ENCODE assay signal across 15 mouse cellular contexts in genomic region chr5:119841634-119842420, GRCm38 (mm10). TPM values are rescaled to one million over a fixed set of nuclear protein-coding genes. Genes with fewer than 3 reads are reported as not detected.
DNase-seq lines count a peak whose midpoint lies in the region; ATAC-seq lines count a peak whose summit lies in the region.
"Had no signal": no experiment of that assay in that cellular context is flagged by ENCODE, and none has a peak within 500 bp of the region (broad histone marks: within the 10 kb centered on the region; RNA-seq: fewer than 3 reads in every experiment).

No protein-coding gene starts in this region.

- peaks cover 45% of the 10 kb centered on the region for H3K36me3 ChIP-seq in heart, embryonic 13.5 days
- no peaks in the 10 kb centered on the region; the same call in 1 of the 2 replicates for H3K36me3 ChIP-seq in lung, embryonic 16.5 days (ENCODE audit: control insufficient read depth, insufficient read depth, low read length)
- 0 out of 2 replicates have a peak, but pooled peaks cover 2% of the 10 kb centered on the region for H3K36me3 ChIP-seq in limb, embryonic 15.5 days
- H3K36me3 ChIP-seq: intestine, embryonic 15.5 days had no signal

- no peaks in the 10 kb centered on the region for H3K9me3 ChIP-seq in heart, embryonic 13.5 days
- no peaks in the 10 kb centered on the region for H3K9me3 ChIP-seq in lung, embryonic 16.5 days (ENCODE audit: control insufficient read depth, low read length)
- H3K9me3 ChIP-seq in limb, embryonic 15.5 days, result no peaks in the 10 kb centered on the region
- H3K9me3 ChIP-seq: intestine, embryonic 15.5 days had no signal

- peaks cover 52% of the 10 kb centered on the region for H3K27me3 ChIP-seq in heart, embryonic 13.5 days (replicated peaks)
- H3K27me3 ChIP-seq in lung, embryonic 16.5 days (ENCODE audit: control insufficient read depth, insufficient read depth, low read depth, low read length), result peaks cover 50% of the 10 kb centered on the region
- peaks cover 81% of the 10 kb centered on the region for H3K27me3 ChIP-seq in limb, embryonic 15.5 days

- ATAC-seq in heart, embryonic 13.5 days (ENCODE audit: extremely low read depth, insufficient number of reproducible peaks, low FRiP score, low TSS enrichment), result no peak
- ATAC-seq in lung, embryonic 16.5 days (ENCODE audit: low read depth), result no peak
- ATAC-seq in limb, embryonic 15.5 days (ENCODE audit: insufficient number of reproducible peaks, low FRiP score, low TSS enrichment, low read depth), result no peak
- ATAC-seq: intestine, embryonic 15.5 days had no signal

- peak overlapping the region; percentile 97 for H3K9ac ChIP-seq in heart, embryonic 13.5 days
- peak overlapping the region; percentile 72 for H3K9ac ChIP-seq in lung, embryonic 16.5 days (ENCODE audit: low read length)
- H3K9ac ChIP-seq in limb, embryonic 15.5 days, result peak overlapping the region; percentile 31
- H3K9ac ChIP-seq: intestine, embryonic 15.5 days had no signal

- H3K4me1 ChIP-seq in heart, embryonic 13.5 days, result peaks cover 79% of the 10 kb centered on the region
- H3K4me1 ChIP-seq in lung, embryonic 16.5 days (replicated peaks; ENCODE audit: control insufficient read depth, insufficient read depth, low read length), result peaks cover 11% of the 10 kb centered on the region
- 0 out of 2 replicates have a peak, but pooled peaks cover 3% of the 10 kb centered on the region for H3K4me1 ChIP-seq in brown adipose tissue, adult 24 weeks (ENCODE audit: control insufficient read depth, insufficient read depth, insufficient read length, low read length)
- peaks cover 38% of the 10 kb centered on the region for H3K4me1 ChIP-seq in limb, embryonic 15.5 days

- intact Hi-C loops in heart, postnatal 25 days (cut with DNase I), result loop anchor here (5.0 kb wide), 1 partner anchor 35 kb away; no protein-coding TSS in a partner anchor

- 20% methylated on average over 26 of the region's 26 CpGs for WGBS in heart, embryonic 13.5 days
- 7% methylated on average over 26 of the region's 26 CpGs for WGBS in lung, embryonic 16.5 days
- 6% methylated on average over 26 of the region's 26 CpGs for WGBS in limb, embryonic 15.5 days

- peak overlapping the region; percentile 81 for H3K4me2 ChIP-seq in heart, embryonic 13.5 days
- H3K4me2 ChIP-seq in lung, embryonic 16.5 days (ENCODE audit: low read depth, low read length), result peak overlapping the region; percentile 61
- H3K4me2 ChIP-seq in limb, embryonic 15.5 days, result peak overlapping the region; percentile 38
- H3K4me2 ChIP-seq: intestine, embryonic 15.5 days had no signal

- H3K4me3 ChIP-seq in heart, embryonic 13.5 days, result peak overlapping the region; percentile 36
- peak overlapping the region; percentile 37 for H3K4me3 ChIP-seq in lung, embryonic 16.5 days (ENCODE audit: low read length)
- H3K4me3 ChIP-seq in brown adipose tissue, adult 24 weeks (ENCODE audit: insufficient read depth, low read depth, low read length), result peak overlapping the region; percentile 10; the same call in 1 of the 2 replicates
- peak overlapping the region; percentile 26 for H3K4me3 ChIP-seq in limb, embryonic 15.5 days
- H3K4me3 ChIP-seq: intestine, embryonic 15.5 days had no signal

- H3K27ac ChIP-seq in heart, embryonic 13.5 days (replicated peaks), result peak overlapping the region; percentile 72
- H3K27ac ChIP-seq in lung, embryonic 16.5 days (ENCODE audit: low read length), result peak overlapping the region; percentile 74
- peak overlapping the region; percentile 24 for H3K27ac ChIP-seq in brown adipose tissue, adult 24 weeks (replicated peaks; ENCODE audit: low read depth, low read length)
- peak overlapping the region; percentile 63 for H3K27ac ChIP-seq in limb, embryonic 15.5 days
- H3K27ac ChIP-seq: intestine, embryonic 15.5 days; macrophage had no signal

- DNase-seq in heart, postnatal 25 days (ENCODE audit: low spot score), result no peak
- DNase-seq in lung, postnatal 25 days (ENCODE audit: low spot score), result no peak
- DNase-seq in cerebellum, postnatal 36 days, result no peak
- DNase-seq: gastrocnemius, postnatal 36 days; kidney, postnatal 10 days; layer of hippocampus, adult 9-11 months; right cerebral cortex, postnatal 4 days; thymus, postnatal 25 days had no signal

RNA-seq across cellular contexts. Expression of gene Tbx5, which starts 9.4 kb away (rescaled TPM):
- 31.3 and 38.4 TPM in 2 replicates for polyA plus RNA-seq in heart, embryonic 13.5 days (2015; fragmentation: Nextera tagmentation; extraction: Ambion mirVana)
- total RNA-seq in heart, postnatal 25 days (2021), result 10 to 100 TPM; 29.0 to 33.6 TPM
- 53.0 and 58.7 TPM in 2 replicates for polyA plus RNA-seq in lung, embryonic 16.5 days (2015; fragmentation: Nextera tagmentation; extraction: Ambion mirVana)
- polyA plus RNA-seq in brown adipose tissue, adult 24 weeks (2012; ENCODE audit: insufficient read depth, insufficient read length, missing spikeins), result 1.5 and 2.7 TPM in 2 replicates
- polyA plus RNA-seq in limb, embryonic 15.5 days (2015; fragmentation: Nextera tagmentation; extraction: Ambion mirVana), result 18.1 and 21.3 TPM in 2 replicates
- total RNA-seq: gastrocnemius, postnatal 36 days; left cerebral cortex, postnatal 25 days had no signal
- polyA plus RNA-seq: macrophage had no signal

Comparison
In these comparisons a context has a peak if more than half of its experiments do, and no peak if none do; other contexts are left out.
1. H3K27ac ChIP-seq: peak in every context shown above with its lines; median percentile 74 in lung, embryonic 16.5 days; 72 in heart, embryonic 13.5 days; 63 in limb, embryonic 15.5 days; 24 in brown adipose tissue, adult 24 weeks.
2. H3K9ac ChIP-seq: peak in every context shown above with its lines; median percentile 97 in heart, embryonic 13.5 days; 72 in lung, embryonic 16.5 days; 31 in limb, embryonic 15.5 days.